Mouse (Mus musculus) frontal cortex, postnatal 36 days (tissue): ENCODE measurements at regions not wholly inside any gene's neighbourhood (a gene's known extent, or its start where the extent isn't known, plus 50 kb on each side); places are given as distances from the start of the nearest gene placed in this dataset.

Experiments used
- DNase-seq, 2 experiments: peaks; one replicate each; pipeline ENCODE4 v3.0.0; 2022; ENCODE audit warnings: low spot score in 2 of 2

GRCm38 (mm10) chr3:61255232-61255631 is 106.2 kb upstream of the Rap2b start:
- no peak for DNase-seq

GRCm38 (mm10) chr3:61255643-61256042 is 105.8 kb upstream of the Rap2b start:
- DNase-seq, result no peak

GRCm38 (mm10) chr3:61268453-61269335 is 92.7 kb upstream of the Rap2b start:
- peak; percentile 54 to 84 for DNase-seq

GRCm38 (mm10) chr3:61285924-61286520 is 75.4 kb upstream of the Rap2b start:
- no peak for DNase-seq

- no peak for DNase-seq
These were observed 73.2 kb upstream of the Rap2b start for GRCm38 (mm10) chr3:61288195-61288594.

GRCm38 (mm10) chr3:61294855-61295254 is 66.6 kb upstream of the Rap2b start:
- DNase-seq, result no peak

GRCm38 (mm10) chr3:61297290-61297689 is 64.1 kb upstream of the Rap2b start:
- DNase-seq, result no peak

GRCm38 (mm10) chr3:61302214-61302613 is 59.2 kb upstream of the Rap2b start:
- no peak for DNase-seq

GRCm38 (mm10) chr3:61303485-61303884 is 58.0 kb upstream of the Rap2b start:
- DNase-seq, result peak; percentile 11 to 38

- DNase-seq, result no peak
These were observed 55.1 kb upstream of the Rap2b start for GRCm38 (mm10) chr3:61306306-61306705.

GRCm38 (mm10) chr3:61308764-61309163 is 52.7 kb upstream of the Rap2b start:
- DNase-seq, result no peak

- no peak for DNase-seq
These were observed 52.2 kb upstream of the Rap2b start for GRCm38 (mm10) chr3:61309197-61309596.
